Mouse (Mus musculus) heart, adult 10 weeks (tissue): Measurements from ENCODE around the gene Olfr976. TPM values are rescaled to one million over a fixed set of nuclear protein-coding genes. Genes with fewer than 3 reads are reported as not detected.

ENCODE experiments used
- polyA plus RNA-seq: library from polyadenylated mRNA; stranded (reverse); fragments of 350-450 nt; fragmentation: Illumina TruSeq; extraction: RNeasy Lipid Tissue Mini Kit (QIAGEN cat#74804); gene quantifications from one replicate; pipeline ENCODE4 v1.2.3, GENCODE M21; 2014; ENCODE audit warnings: low read depth, low replicate concordance

Olfr976 gene
- not detected for polyA plus RNA-seq

DNA sequence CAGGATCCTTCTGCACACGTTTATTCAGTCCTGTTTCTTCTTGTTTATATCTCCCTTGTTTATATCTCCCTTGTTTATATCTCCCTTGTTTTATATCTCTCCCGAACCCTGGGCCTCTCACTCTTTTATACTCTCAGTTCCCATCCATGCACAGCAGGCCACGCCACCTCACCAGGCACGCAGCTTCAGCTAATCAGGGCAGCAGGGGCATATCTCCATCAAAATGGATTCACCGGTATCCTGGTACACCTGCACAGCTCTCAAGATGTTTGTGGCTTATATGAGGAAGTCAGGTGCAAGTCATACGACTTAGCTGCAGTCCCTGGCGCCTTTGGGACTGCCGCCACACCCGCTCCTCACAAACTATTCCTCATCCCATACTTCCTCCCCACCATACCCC, at the start of gene Olfr976:
Gene Olfr976, minus strand, starts transcription at position 101 of the 400 bp plus-strand sequence.

DNA sequence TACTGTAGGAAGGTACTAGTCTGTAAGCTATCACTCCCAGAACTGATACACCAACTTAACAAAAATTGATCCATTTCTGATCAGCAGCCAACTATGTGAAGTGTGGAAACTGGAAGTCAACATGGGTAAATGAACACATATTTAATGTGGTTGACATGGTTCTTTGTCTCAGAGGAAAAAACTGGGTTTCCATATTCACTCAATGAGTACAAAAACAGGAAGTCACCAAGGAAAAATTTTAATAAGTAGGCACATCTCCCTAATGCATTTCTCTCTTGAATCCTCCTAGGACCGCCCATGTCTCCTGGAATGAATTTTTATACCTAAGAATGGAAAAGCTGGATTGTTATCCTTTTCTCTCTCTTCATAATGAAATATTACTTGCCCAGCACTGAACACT, 48.5 kb upstream of the Olfr976 start, which contains the start of gene Olfr980:
Gene Olfr980, minus strand, starts transcription at position 101 of the 400 bp plus-strand sequence.

DNA sequence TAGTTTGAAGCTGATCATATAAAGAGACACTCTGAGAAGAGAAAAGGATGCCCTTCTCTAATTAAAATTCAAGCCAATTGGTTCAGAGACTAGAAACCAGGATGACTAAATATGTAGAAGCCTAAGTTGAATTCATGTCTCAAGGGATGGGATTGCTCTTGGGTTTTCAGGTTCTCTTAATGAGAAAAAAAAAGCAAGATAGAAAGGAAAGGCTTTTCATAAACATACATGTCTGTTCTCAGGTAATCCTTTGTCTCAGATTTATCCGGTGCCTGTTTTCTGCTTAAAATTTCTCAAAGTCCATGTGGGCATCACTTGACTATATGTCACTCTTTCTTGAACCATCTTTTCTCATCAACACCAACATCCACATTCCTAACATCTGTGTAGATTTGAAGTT, 42.4 kb upstream of the Olfr976 start, which contains the start of gene Olfr979:
Gene Olfr979, minus strand, starts transcription at position 101 of the 400 bp plus-strand sequence.

DNA sequence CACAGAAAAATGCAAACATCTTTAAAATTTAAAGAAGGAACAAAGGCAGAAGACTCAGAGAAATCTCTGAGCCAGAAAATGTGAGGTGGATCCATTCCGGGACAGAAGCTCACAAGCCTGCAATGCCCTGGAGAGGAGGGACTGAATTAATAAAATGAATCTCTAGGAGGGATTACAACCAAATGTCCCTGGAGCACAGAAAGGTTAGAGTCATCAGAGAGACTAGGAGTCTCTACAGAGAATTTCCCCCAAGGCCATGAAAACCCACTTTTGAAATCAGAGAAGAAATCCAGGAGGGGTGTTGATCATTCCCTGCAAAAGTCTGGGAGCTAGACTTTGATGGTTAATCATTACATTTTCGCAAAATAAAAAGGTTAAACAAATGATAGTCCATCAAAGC, 30.9 kb upstream of the Olfr976 start, which contains the start of gene Olfr978:
Gene Olfr978, plus strand, starts transcription at position 301 of the 400 bp plus-strand sequence.

DNA sequence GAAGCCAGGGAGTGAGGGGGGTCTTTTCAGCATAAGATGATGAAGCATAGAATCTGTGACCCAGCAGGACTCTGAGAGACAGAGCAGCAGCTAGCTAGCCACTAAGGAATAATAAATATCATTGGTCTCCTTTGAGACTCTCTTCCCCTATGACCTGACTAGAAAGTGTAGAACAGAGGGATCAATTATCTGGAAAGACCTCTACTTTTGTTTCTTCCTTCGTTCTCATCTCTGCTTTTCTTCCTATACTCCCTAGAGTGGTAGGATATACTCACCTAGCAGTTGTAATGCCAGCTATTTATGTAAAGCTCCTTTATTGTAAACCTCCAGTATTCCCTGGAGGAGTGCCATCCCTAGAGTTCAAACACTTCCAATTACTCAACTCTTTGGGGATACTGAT, 9.0 kb downstream of the Olfr976 start, which contains the start of gene Olfr975:
Gene Olfr975, minus strand, starts transcription at position 101 of the 400 bp plus-strand sequence.

DNA sequence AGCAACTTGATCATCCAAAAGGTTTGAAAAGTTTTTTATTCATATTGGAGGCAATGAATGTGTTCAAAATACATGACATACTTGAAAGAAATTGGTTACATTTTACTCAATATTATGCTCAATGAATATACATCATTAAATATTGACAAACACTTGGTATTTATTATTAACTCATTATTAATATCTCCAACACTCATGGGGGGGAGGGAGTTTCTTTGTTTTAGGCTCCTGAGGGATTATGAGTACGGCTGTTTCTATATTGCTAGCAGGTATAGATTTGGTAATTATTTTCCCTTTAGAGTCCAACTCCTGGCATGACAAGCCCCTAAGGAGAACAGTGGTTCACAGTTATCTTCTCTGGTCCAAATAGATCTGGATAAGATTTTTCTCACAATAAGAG, 23.7 kb downstream of the Olfr976 start, which contains the start of gene Olfr974:
Gene Olfr974, plus strand, starts transcription at position 301 of the 400 bp plus-strand sequence.

DNA sequence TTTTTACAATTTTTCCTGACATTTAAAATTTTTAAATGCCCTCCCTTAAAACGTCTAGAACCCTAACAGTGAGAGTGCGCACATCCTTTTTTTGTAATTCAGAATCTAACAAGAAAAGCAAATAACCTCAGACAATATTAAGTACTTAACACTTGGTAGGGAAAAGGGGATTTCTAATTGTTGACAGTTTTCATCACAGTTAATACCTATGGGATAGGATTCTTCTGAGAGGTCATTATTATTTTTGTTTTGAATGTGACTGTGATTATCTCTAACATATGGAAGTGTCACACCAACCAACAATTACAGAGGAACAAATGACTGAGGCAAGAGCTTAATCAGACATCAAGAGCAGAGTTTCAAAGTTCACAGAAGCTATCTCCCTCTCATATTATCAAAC, 53.9 kb downstream of the Olfr976 start, which contains the start of gene Olfr229:
Gene Olfr229, plus strand, starts transcription at position 301 of the 400 bp plus-strand sequence.

Other genes starting within 250 kb of the Olfr976 start
- not detected for gene Olfr965, start 249.8 kb downstream of the Olfr976 start, polyA plus RNA-seq
- not detected for gene Olfr150, start 230.2 kb downstream of the Olfr976 start, polyA plus RNA-seq
- not detected for gene Olfr967, start 214.9 kb downstream of the Olfr976 start, polyA plus RNA-seq
- not detected for gene Olfr968, start 177.9 kb downstream of the Olfr976 start, polyA plus RNA-seq
- not detected for gene Olfr969, start 170.2 kb downstream of the Olfr976 start, polyA plus RNA-seq
- gene Olfr970, start 152.3 kb downstream of the Olfr976 start, polyA plus RNA-seq = not detected
- not detected for gene Olfr971, start 124.3 kb downstream of the Olfr976 start, polyA plus RNA-seq
- not detected for gene Olfr972, start 94.7 kb downstream of the Olfr976 start, polyA plus RNA-seq
- not detected for gene Olfr229, start 53.8 kb downstream of the Olfr976 start, polyA plus RNA-seq
- not detected for gene Olfr974, start 23.6 kb downstream of the Olfr976 start, polyA plus RNA-seq
- not detected for gene Olfr975, start 9.1 kb downstream of the Olfr976 start, polyA plus RNA-seq
- not detected for gene Olfr978, start 31.0 kb upstream of the Olfr976 start, polyA plus RNA-seq
- gene Olfr979, start 42.3 kb upstream of the Olfr976 start, polyA plus RNA-seq = not detected
- gene Olfr980, start 48.4 kb upstream of the Olfr976 start, polyA plus RNA-seq = not detected
- not detected for gene Olfr981, start 60.3 kb upstream of the Olfr976 start, polyA plus RNA-seq
- gene Olfr982, start 112.7 kb upstream of the Olfr976 start, polyA plus RNA-seq = not detected
- gene Olfr983, start 132.5 kb upstream of the Olfr976 start, polyA plus RNA-seq = not detected
- not detected for gene Olfr984, start 153.1 kb upstream of the Olfr976 start, polyA plus RNA-seq
- gene Olfr985, start 169.1 kb upstream of the Olfr976 start, polyA plus RNA-seq = not detected
- not detected for gene Tmem225, start 187.0 kb upstream of the Olfr976 start, polyA plus RNA-seq
- not detected for gene Olfr986, start 219.8 kb upstream of the Olfr976 start, polyA plus RNA-seq
- gene Zfp202, start 231.2 kb upstream of the Olfr976 start, polyA plus RNA-seq = 3.2 TPM